Mouse (Mus musculus): Measurements from ENCODE around the gene Vps18. TPM values are rescaled to one million over a fixed set of nuclear protein-coding genes. Genes with fewer than 3 reads are reported as not detected.
A peak's percentile ranks its signal among the peaks of the same experiment; 100 is the strongest.

The Vps18 gene
- 28.2 and 30.4 TPM in 2 replicates for polyA plus RNA-seq (2015; fragmentation: Nextera tagmentation; extraction: Ambion mirVana)

- Histone ChIP-seq H3K36me3 (ENCODE audit: control insufficient read depth, insufficient read depth, low read length) (peaks cover 12% of the 10 kb centered on the region), H3K4me3 (ENCODE audit: low read length) (peak within 1 kb of the TSS; percentile 54), H3K9me3 (ENCODE audit: control insufficient read depth, low read length) (no peaks in the 10 kb centered on the region), H3K4me2 (ENCODE audit: low read length) (peak within 1 kb of the TSS; percentile 85), H3K9ac (ENCODE audit: low read depth, low read length) (peak within 1 kb of the TSS; percentile 71), H3K27ac (ENCODE audit: low read depth, low read length) (peak within 1 kb of the TSS; percentile 67), H3K27me3 (replicated peaks; ENCODE audit: control insufficient read depth, insufficient read depth, low read length) (no peaks in the 10 kb centered on the region), H3K4me1 (ENCODE audit: control insufficient read depth, insufficient read depth, low read depth, low read length) (peaks cover 11% of the 10 kb centered on the region)
- under 1% methylated on average over 23 of the region's 31 CpGs for WGBS
- peak; percentile 96 for ATAC-seq
These were observed at the start of gene Vps18 for GRCm38 (mm10) chr2:119288270-119288882. Gene Vps18, plus strand, starts transcription at chr2:119288740.

GRCm38 (mm10) chr2:119240075-119240818, 48.3 kb upstream of the Vps18 start:
- no peak overlapping the region for H3K4me2 ChIP-seq (ENCODE audit: low read length)
- no peaks in the 10 kb centered on the region for H3K9me3 ChIP-seq (ENCODE audit: control insufficient read depth, low read length)
- H3K4me1 ChIP-seq (ENCODE audit: control insufficient read depth, insufficient read depth, low read depth, low read length) = peaks cover 10% of the 10 kb centered on the region
- H3K27me3 ChIP-seq (replicated peaks; ENCODE audit: control insufficient read depth, insufficient read depth, low read length) = peaks cover 43% of the 10 kb centered on the region
- H3K36me3 ChIP-seq (ENCODE audit: control insufficient read depth, insufficient read depth, low read length) = no peaks in the 10 kb centered on the region
- ATAC-seq = no peak
- no peak overlapping the region for H3K9ac ChIP-seq (ENCODE audit: low read depth, low read length)
- H3K27ac ChIP-seq (ENCODE audit: low read depth, low read length) = no peak overlapping the region
- no peak overlapping the region for H3K4me3 ChIP-seq (ENCODE audit: low read length)
- 74% methylated on average over 4 of the region's 4 CpGs for WGBS

GRCm38 (mm10) chr2:119240819-119241186, 47.7 kb upstream of the Vps18 start:
- Histone ChIP-seq H3K27ac (ENCODE audit: low read depth, low read length) (no peak overlapping the region), H3K4me3 (ENCODE audit: low read length) (no peak overlapping the region), H3K9me3 (ENCODE audit: control insufficient read depth, low read length) (no peaks in the 10 kb centered on the region), H3K27me3 (replicated peaks; ENCODE audit: control insufficient read depth, insufficient read depth, low read length) (peaks cover 40% of the 10 kb centered on the region), H3K4me1 (ENCODE audit: control insufficient read depth, insufficient read depth, low read depth, low read length) (peaks cover 10% of the 10 kb centered on the region), H3K9ac (ENCODE audit: low read depth, low read length) (no peak overlapping the region), H3K4me2 (ENCODE audit: low read length) (no peak overlapping the region), H3K36me3 (ENCODE audit: control insufficient read depth, insufficient read depth, low read length) (no peaks in the 10 kb centered on the region)
- WGBS = 85% methylated on average over 4 of the region's 4 CpGs
- no peak for ATAC-seq

GRCm38 (mm10) chr2:119242548-119242947, 46.0 kb upstream of the Vps18 start:
- no peak overlapping the region for H3K9ac ChIP-seq (ENCODE audit: low read depth, low read length)
- H3K36me3 ChIP-seq (ENCODE audit: control insufficient read depth, insufficient read depth, low read length) = no peaks in the 10 kb centered on the region
- peaks cover 2% of the 10 kb centered on the region for H3K4me1 ChIP-seq (ENCODE audit: control insufficient read depth, insufficient read depth, low read depth, low read length)
- no peak overlapping the region for H3K4me3 ChIP-seq (ENCODE audit: low read length)
- no peak overlapping the region for H3K4me2 ChIP-seq (ENCODE audit: low read length)
- peaks cover 24% of the 10 kb centered on the region for H3K27me3 ChIP-seq (replicated peaks; ENCODE audit: control insufficient read depth, insufficient read depth, low read length)
- H3K27ac ChIP-seq (ENCODE audit: low read depth, low read length) = no peak overlapping the region
- no peaks in the 10 kb centered on the region for H3K9me3 ChIP-seq (ENCODE audit: control insufficient read depth, low read length)
- 84% methylated on average over 9 of the region's 9 CpGs for WGBS
- no peak for ATAC-seq

GRCm38 (mm10) chr2:119245246-119245645, 43.3 kb upstream of the Vps18 start:
- no peaks in the 10 kb centered on the region for H3K9me3 ChIP-seq (ENCODE audit: control insufficient read depth, low read length)
- no peak overlapping the region for H3K27ac ChIP-seq (ENCODE audit: low read depth, low read length)

GRCm38 (mm10) chr2:119247904-119248303, 40.6 kb upstream of the Vps18 start:
- WGBS = 80% methylated on average over 9 of the region's 9 CpGs
- H3K36me3 ChIP-seq (ENCODE audit: control insufficient read depth, insufficient read depth, low read length) = no peaks in the 10 kb centered on the region
- no peak overlapping the region for H3K27ac ChIP-seq (ENCODE audit: low read depth, low read length)
- H3K27me3 ChIP-seq (replicated peaks; ENCODE audit: control insufficient read depth, insufficient read depth, low read length) = no peaks in the 10 kb centered on the region
- no peak overlapping the region for H3K4me2 ChIP-seq (ENCODE audit: low read length)
- H3K4me3 ChIP-seq (ENCODE audit: low read length) = no peak overlapping the region
- H3K9ac ChIP-seq (ENCODE audit: low read depth, low read length) = no peak overlapping the region
- no peak for ATAC-seq
- H3K4me1 ChIP-seq (ENCODE audit: control insufficient read depth, insufficient read depth, low read depth, low read length) = no peaks in the 10 kb centered on the region
- no peaks in the 10 kb centered on the region for H3K9me3 ChIP-seq (ENCODE audit: control insufficient read depth, low read length)

More at GRCm38 (mm10) chr2:119245246-119245645, 43.3 kb upstream of the Vps18 start:
- H3K27me3 ChIP-seq (replicated peaks; ENCODE audit: control insufficient read depth, insufficient read depth, low read length) = no peaks in the 10 kb centered on the region
- no peak overlapping the region for H3K4me2 ChIP-seq (ENCODE audit: low read length)
- H3K4me3 ChIP-seq (ENCODE audit: low read length) = no peak overlapping the region
- 82% methylated on average over 7 of the region's 7 CpGs for WGBS
- no peak overlapping the region for H3K9ac ChIP-seq (ENCODE audit: low read depth, low read length)
- no peak for ATAC-seq
- no peaks in the 10 kb centered on the region for H3K4me1 ChIP-seq (ENCODE audit: control insufficient read depth, insufficient read depth, low read depth, low read length)
- H3K36me3 ChIP-seq (ENCODE audit: control insufficient read depth, insufficient read depth, low read length) = no peaks in the 10 kb centered on the region

GRCm38 (mm10) chr2:119249592-119250061, 38.9 kb upstream of the Vps18 start:
- H3K36me3 ChIP-seq (ENCODE audit: control insufficient read depth, insufficient read depth, low read length) = no peaks in the 10 kb centered on the region
- H3K27me3 ChIP-seq (replicated peaks; ENCODE audit: control insufficient read depth, insufficient read depth, low read length) = peaks cover 4% of the 10 kb centered on the region
- H3K9ac ChIP-seq (ENCODE audit: low read depth, low read length) = no peak overlapping the region
- no peak overlapping the region for H3K27ac ChIP-seq (ENCODE audit: low read depth, low read length)
- H3K4me2 ChIP-seq (ENCODE audit: low read length) = no peak overlapping the region
- WGBS = 83% methylated on average over 4 of the region's 4 CpGs
- H3K4me1 ChIP-seq (ENCODE audit: control insufficient read depth, insufficient read depth, low read depth, low read length) = no peaks in the 10 kb centered on the region
- no peak overlapping the region for H3K4me3 ChIP-seq (ENCODE audit: low read length)
- no peaks in the 10 kb centered on the region for H3K9me3 ChIP-seq (ENCODE audit: control insufficient read depth, low read length)
- ATAC-seq = no peak

GRCm38 (mm10) chr2:119250377-119250776, 38.2 kb upstream of the Vps18 start:
- no peak for ATAC-seq
- Histone ChIP-seq H3K27ac (ENCODE audit: low read depth, low read length) (no peak overlapping the region), H3K9me3 (ENCODE audit: control insufficient read depth, low read length) (no peaks in the 10 kb centered on the region), H3K27me3 (replicated peaks; ENCODE audit: control insufficient read depth, insufficient read depth, low read length) (peaks cover 4% of the 10 kb centered on the region), H3K4me2 (ENCODE audit: low read length) (no peak overlapping the region), H3K4me1 (ENCODE audit: control insufficient read depth, insufficient read depth, low read depth, low read length) (no peaks in the 10 kb centered on the region), H3K36me3 (ENCODE audit: control insufficient read depth, insufficient read depth, low read length) (no peaks in the 10 kb centered on the region), H3K9ac (ENCODE audit: low read depth, low read length) (no peak overlapping the region), H3K4me3 (ENCODE audit: low read length) (no peak overlapping the region)
- WGBS = 60% methylated on average over 5 of the region's 5 CpGs

GRCm38 (mm10) chr2:119250826-119251478, 37.6 kb upstream of the Vps18 start:
- Histone ChIP-seq H3K9me3 (ENCODE audit: control insufficient read depth, low read length) (no peaks in the 10 kb centered on the region), H3K27ac (ENCODE audit: low read depth, low read length) (no peak overlapping the region), H3K4me3 (ENCODE audit: low read length) (no peak overlapping the region), H3K4me2 (ENCODE audit: low read length) (no peak overlapping the region), H3K36me3 (ENCODE audit: control insufficient read depth, insufficient read depth, low read length) (no peaks in the 10 kb centered on the region), H3K27me3 (replicated peaks; ENCODE audit: control insufficient read depth, insufficient read depth, low read length) (peaks cover 4% of the 10 kb centered on the region), H3K4me1 (ENCODE audit: control insufficient read depth, insufficient read depth, low read depth, low read length) (no peaks in the 10 kb centered on the region), H3K9ac (ENCODE audit: low read depth, low read length) (no peak overlapping the region)
- WGBS = 14% methylated on average over 11 of the region's 11 CpGs
- ATAC-seq = peak; percentile 37; the same call in 1 of the 2 replicates
